Mouse (Mus musculus): ENCODE data around the gene Eef1akmt2. TPM values are rescaled to one million over a fixed set of nuclear protein-coding genes. Genes with fewer than 3 reads are reported as not detected.
A peak's percentile ranks its signal among the peaks of the same experiment; 100 is the strongest.

The Eef1akmt2 gene
- polyA plus RNA-seq, 1 experiment from 2014 or later, result 91.7 TPM

DNA sequence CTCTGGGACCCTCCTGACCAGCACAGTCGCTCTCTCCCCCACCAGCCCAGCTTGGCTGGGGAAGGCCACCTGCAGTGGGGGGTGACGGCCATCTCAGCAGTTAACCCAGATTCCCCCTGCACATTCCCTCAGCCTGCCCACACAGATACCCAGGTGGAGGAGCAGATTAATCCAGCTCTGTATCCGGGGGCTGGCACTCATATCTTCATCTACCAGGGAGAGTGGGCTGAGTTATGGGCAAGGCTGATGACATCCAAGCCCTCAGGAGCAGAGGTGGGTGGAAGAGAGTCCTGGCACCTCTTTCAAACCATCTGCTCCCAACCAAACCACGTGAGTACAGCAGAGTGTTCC lies 39.8 kb upstream of the Eef1akmt2 start:
- DNase-seq (ENCODE audit: low spot score) (peak; percentile 34), ATAC-seq (replicated peaks; ENCODE audit: low FRiP score) (no peak)
- Histone ChIP-seq H3K4me3 (ENCODE audit: low read depth, low read length) (no peak overlapping the region), H3K36me3 (ENCODE audit: control insufficient read depth, insufficient read depth, low read length) (no peaks in the 10 kb centered on the region), H3K4me2 (ENCODE audit: low read depth, low read length, severe bottlenecking) (no peak overlapping the region), H3K9me3 (ENCODE audit: control insufficient read depth, low read length) (no peaks in the 10 kb centered on the region), H3K4me1 (replicated peaks; ENCODE audit: control insufficient read depth, insufficient read depth, low read length) (no peaks in the 10 kb centered on the region), H3K27ac (ENCODE audit: low read depth, low read length) (no peak overlapping the region), H3K9ac (ENCODE audit: low read length) (no peak overlapping the region), H3K27me3 (ENCODE audit: control insufficient read depth, insufficient read depth, low read length) (no peaks in the 10 kb centered on the region)
- 71% methylated on average over 4 of the region's 4 CpGs for WGBS

DNA sequence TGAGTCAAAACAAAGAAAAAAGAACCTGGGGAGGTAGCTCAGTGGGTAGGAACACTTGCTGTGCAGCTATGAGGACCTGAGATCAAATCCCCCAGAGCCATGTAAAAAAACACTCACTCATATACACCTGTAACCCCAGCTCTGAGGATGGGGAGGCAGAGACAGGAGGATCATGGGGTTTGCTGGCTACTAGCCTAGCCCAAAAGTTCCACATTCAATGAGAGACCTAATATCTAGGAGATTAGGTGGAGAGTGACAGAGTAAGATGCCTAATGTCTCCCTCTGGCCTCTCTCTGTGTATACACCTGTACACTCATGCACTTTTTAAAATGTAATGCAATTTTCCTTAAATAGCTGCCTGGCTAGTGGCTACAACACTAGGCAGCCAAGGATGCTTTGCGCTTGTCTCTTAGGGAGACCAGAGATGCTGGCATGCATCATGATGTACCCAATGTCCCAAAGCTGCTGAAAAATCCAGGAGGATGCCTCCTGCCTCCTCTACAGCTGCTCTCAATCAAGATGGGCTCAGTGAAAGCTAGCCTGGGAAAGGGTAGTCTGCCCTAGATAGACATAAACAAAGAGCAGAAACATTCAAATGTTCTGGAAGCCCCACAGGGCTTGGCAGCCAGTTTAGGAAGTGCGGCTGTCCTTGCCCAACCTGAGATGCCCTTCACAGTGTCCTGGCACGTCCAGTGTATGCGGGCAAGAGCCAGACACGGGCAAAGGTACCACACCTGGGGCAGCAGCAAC lies 39.3 kb upstream of the Eef1akmt2 start:
- H3K27me3 ChIP-seq (ENCODE audit: control insufficient read depth, insufficient read depth, low read length), result no peaks in the 10 kb centered on the region
- ATAC-seq (replicated peaks; ENCODE audit: low FRiP score) (no peak), DNase-seq (ENCODE audit: low spot score) (peak; percentile 0)
- H3K9me3 ChIP-seq (ENCODE audit: control insufficient read depth, low read length), result no peaks in the 10 kb centered on the region
- H3K4me1 ChIP-seq (replicated peaks; ENCODE audit: control insufficient read depth, insufficient read depth, low read length), result no peaks in the 10 kb centered on the region
- no peak overlapping the region for H3K9ac ChIP-seq (ENCODE audit: low read length)
- no peaks in the 10 kb centered on the region for H3K36me3 ChIP-seq (ENCODE audit: control insufficient read depth, insufficient read depth, low read length)
- 87% methylated on average over 5 of the region's 5 CpGs for WGBS
- H3K4me3 ChIP-seq (ENCODE audit: low read depth, low read length), result no peak overlapping the region
- H3K27ac ChIP-seq (ENCODE audit: low read depth, low read length), result no peak overlapping the region
- no peak overlapping the region for H3K4me2 ChIP-seq (ENCODE audit: low read depth, low read length, severe bottlenecking)

DNA sequence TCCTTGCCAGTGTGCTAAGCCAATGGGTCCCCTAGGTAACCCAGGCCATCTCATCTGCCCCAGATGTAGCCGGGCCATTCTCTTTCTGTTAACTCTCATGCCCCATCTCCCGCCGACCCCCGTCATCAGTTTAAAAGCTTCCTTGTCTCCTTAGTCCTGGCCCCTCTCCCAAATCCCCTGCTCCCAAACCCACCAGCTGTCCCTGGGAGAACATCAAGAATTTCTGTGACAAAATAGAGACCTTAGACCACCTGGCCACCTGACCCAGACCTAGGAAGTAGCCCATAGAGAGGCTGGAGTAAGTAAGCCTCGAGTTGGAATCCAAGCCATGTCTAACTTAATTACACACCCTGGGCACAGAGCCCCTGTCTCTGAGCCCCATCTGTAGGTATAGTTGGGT lies 37.7 kb upstream of the Eef1akmt2 start:
- H3K4me1 ChIP-seq (replicated peaks; ENCODE audit: control insufficient read depth, insufficient read depth, low read length), result no peaks in the 10 kb centered on the region
- H3K36me3 ChIP-seq (ENCODE audit: control insufficient read depth, insufficient read depth, low read length), result no peaks in the 10 kb centered on the region
- peak; percentile 43 for DNase-seq (ENCODE audit: low spot score)
- no peaks in the 10 kb centered on the region for H3K27me3 ChIP-seq (ENCODE audit: control insufficient read depth, insufficient read depth, low read length)
- WGBS, result 85% methylated on average over 5 of the region's 5 CpGs
- H3K9ac ChIP-seq (ENCODE audit: low read length), result no peak overlapping the region
- H3K27ac ChIP-seq (ENCODE audit: low read depth, low read length), result no peak overlapping the region
- no peaks in the 10 kb centered on the region for H3K9me3 ChIP-seq (ENCODE audit: control insufficient read depth, low read length)
- no peak overlapping the region for H3K4me2 ChIP-seq (ENCODE audit: low read depth, low read length, severe bottlenecking)
- H3K4me3 ChIP-seq (ENCODE audit: low read depth, low read length), result no peak overlapping the region
- ATAC-seq (replicated peaks; ENCODE audit: low FRiP score), result no peak

DNA sequence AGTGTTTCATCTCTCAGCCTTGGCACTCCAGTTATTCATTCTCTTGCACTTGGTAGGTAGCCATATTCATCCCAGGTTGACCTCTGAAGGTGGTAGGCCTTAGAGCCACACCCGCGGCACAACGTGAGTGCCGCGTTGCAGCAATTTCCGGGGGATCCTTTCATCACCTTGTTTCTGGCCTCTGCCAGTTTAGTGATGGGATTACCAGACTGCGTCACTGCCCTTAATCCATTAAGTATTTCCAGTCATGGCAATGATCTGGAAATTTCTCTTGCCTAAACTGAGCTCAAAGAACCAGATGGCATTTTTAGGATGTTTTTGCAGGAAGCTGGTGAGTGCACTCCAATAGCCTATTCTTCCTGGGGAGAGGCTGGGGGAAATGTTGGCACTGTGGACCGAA lies 37.2 kb upstream of the Eef1akmt2 start:
- no peak overlapping the region for H3K4me2 ChIP-seq (ENCODE audit: low read depth, low read length, severe bottlenecking)
- H3K4me1 ChIP-seq (replicated peaks; ENCODE audit: control insufficient read depth, insufficient read depth, low read length), result no peaks in the 10 kb centered on the region
- H3K9ac ChIP-seq (ENCODE audit: low read length), result no peak overlapping the region
- no peak overlapping the region for H3K27ac ChIP-seq (ENCODE audit: low read depth, low read length)
- no peaks in the 10 kb centered on the region for H3K27me3 ChIP-seq (ENCODE audit: control insufficient read depth, insufficient read depth, low read length)
- no peaks in the 10 kb centered on the region; the same call in 1 of the 2 replicates for H3K36me3 ChIP-seq (ENCODE audit: control insufficient read depth, insufficient read depth, low read length)
- ATAC-seq (replicated peaks; ENCODE audit: low FRiP score), result no peak
- no peaks in the 10 kb centered on the region for H3K9me3 ChIP-seq (ENCODE audit: control insufficient read depth, low read length)
- DNase-seq (ENCODE audit: low spot score), result peak; percentile 4
- H3K4me3 ChIP-seq (ENCODE audit: low read depth, low read length), result no peak overlapping the region
- WGBS, result 94% methylated on average over 8 of the region's 8 CpGs

GRCm38 (mm10) chr7:132888518-132889249 lies 36.2 kb upstream of the Eef1akmt2 start:
- Histone ChIP-seq H3K4me2 (ENCODE audit: low read depth, low read length, severe bottlenecking) (no peak overlapping the region), H3K9me3 (ENCODE audit: control insufficient read depth, low read length) (no peaks in the 10 kb centered on the region), H3K27me3 (ENCODE audit: control insufficient read depth, insufficient read depth, low read length) (no peaks in the 10 kb centered on the region), H3K9ac (ENCODE audit: low read length) (no peak overlapping the region), H3K27ac (ENCODE audit: low read depth, low read length) (no peak overlapping the region), H3K4me1 (replicated peaks; ENCODE audit: control insufficient read depth, insufficient read depth, low read length) (no peaks in the 10 kb centered on the region), H3K36me3 (ENCODE audit: control insufficient read depth, insufficient read depth, low read length) (no peaks in the 10 kb centered on the region; the same call in 1 of the 2 replicates), H3K4me3 (ENCODE audit: low read depth, low read length) (no peak overlapping the region)
- 69% methylated on average over 4 of the region's 4 CpGs for WGBS
- ATAC-seq (replicated peaks; ENCODE audit: low FRiP score), result no peak
- peak; percentile 36 for DNase-seq (ENCODE audit: low spot score)

DNA sequence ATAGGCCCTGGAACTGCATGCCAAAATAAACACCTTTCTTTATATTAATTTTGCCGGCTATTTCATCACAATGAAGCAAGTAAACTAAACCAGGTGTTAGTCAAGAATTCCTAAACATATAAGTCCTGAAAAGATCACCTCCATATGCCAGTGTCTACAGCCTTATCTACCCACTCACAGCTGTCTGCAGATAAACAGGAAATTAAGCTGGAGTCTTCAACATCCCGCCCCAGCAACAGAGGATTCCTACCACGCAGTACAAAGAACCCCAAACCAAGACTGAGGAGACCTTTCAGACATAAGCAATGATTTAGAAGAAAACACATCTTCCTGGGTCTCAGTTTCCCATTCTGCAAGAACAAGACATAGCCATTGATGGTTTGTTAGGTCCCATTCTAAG lies 35.6 kb upstream of the Eef1akmt2 start:
- no peaks in the 10 kb centered on the region for H3K9me3 ChIP-seq (ENCODE audit: control insufficient read depth, low read length)
- 84% methylated on average over 3 of the region's 3 CpGs for WGBS
- H3K4me2 ChIP-seq (ENCODE audit: low read depth, low read length, severe bottlenecking), result no peak overlapping the region
- H3K27ac ChIP-seq (ENCODE audit: low read depth, low read length), result no peak overlapping the region
- ATAC-seq (replicated peaks; ENCODE audit: low FRiP score), result no peak
- no peaks in the 10 kb centered on the region for H3K27me3 ChIP-seq (ENCODE audit: control insufficient read depth, insufficient read depth, low read length)
- no peak overlapping the region for H3K4me3 ChIP-seq (ENCODE audit: low read depth, low read length)
- H3K36me3 ChIP-seq (ENCODE audit: control insufficient read depth, insufficient read depth, low read length), result peaks cover 2% of the 10 kb centered on the region; the same call in 1 of the 2 replicates
- DNase-seq (ENCODE audit: low spot score), result no peak
- no peaks in the 10 kb centered on the region for H3K4me1 ChIP-seq (replicated peaks; ENCODE audit: control insufficient read depth, insufficient read depth, low read length)
- no peak overlapping the region for H3K9ac ChIP-seq (ENCODE audit: low read length)

- Histone ChIP-seq H3K27ac (ENCODE audit: low read depth, low read length) (no peak overlapping the region), H3K4me1 (replicated peaks; ENCODE audit: control insufficient read depth, insufficient read depth, low read length) (no peaks in the 10 kb centered on the region), H3K36me3 (ENCODE audit: control insufficient read depth, insufficient read depth, low read length) (peaks cover 2% of the 10 kb centered on the region; the same call in 1 of the 2 replicates), H3K27me3 (ENCODE audit: control insufficient read depth, insufficient read depth, low read length) (no peaks in the 10 kb centered on the region), H3K9me3 (ENCODE audit: control insufficient read depth, low read length) (no peaks in the 10 kb centered on the region), H3K4me3 (ENCODE audit: low read depth, low read length) (no peak overlapping the region), H3K9ac (ENCODE audit: low read length) (no peak overlapping the region), H3K4me2 (ENCODE audit: low read depth, low read length, severe bottlenecking) (no peak overlapping the region)
- no peak for DNase-seq (ENCODE audit: low spot score)
- ATAC-seq (replicated peaks; ENCODE audit: low FRiP score), result no peak
- WGBS, result 80% methylated on average over 7 of the region's 7 CpGs
Measured at GRCm38 (mm10) chr7:132887019-132887804, 34.7 kb upstream of the Eef1akmt2 start.

GRCm38 (mm10) chr7:132884031-132884430 lies 31.6 kb upstream of the Eef1akmt2 start:
- no peak overlapping the region for H3K4me2 ChIP-seq (ENCODE audit: low read depth, low read length, severe bottlenecking)
- DNase-seq (ENCODE audit: low spot score), result no peak
- no peak overlapping the region for H3K4me3 ChIP-seq (ENCODE audit: low read depth, low read length)
- no peak for ATAC-seq (replicated peaks; ENCODE audit: low FRiP score)
- H3K36me3 ChIP-seq (ENCODE audit: control insufficient read depth, insufficient read depth, low read length), result peaks cover 13% of the 10 kb centered on the region; the same call in 1 of the 2 replicates
- no peaks in the 10 kb centered on the region for H3K9me3 ChIP-seq (ENCODE audit: control insufficient read depth, low read length)
- no peaks in the 10 kb centered on the region for H3K27me3 ChIP-seq (ENCODE audit: control insufficient read depth, insufficient read depth, low read length)
- 91% methylated on average over 7 of the region's 7 CpGs for WGBS
- H3K4me1 ChIP-seq (replicated peaks; ENCODE audit: control insufficient read depth, insufficient read depth, low read length), result no peaks in the 10 kb centered on the region
- no peak overlapping the region for H3K27ac ChIP-seq (ENCODE audit: low read depth, low read length)
- H3K9ac ChIP-seq (ENCODE audit: low read length), result no peak overlapping the region

Measured in forebrain, embryonic 11.5 days (tissue).